Mouse (Mus musculus): Measurements from ENCODE around the gene Naa38.

DNA sequence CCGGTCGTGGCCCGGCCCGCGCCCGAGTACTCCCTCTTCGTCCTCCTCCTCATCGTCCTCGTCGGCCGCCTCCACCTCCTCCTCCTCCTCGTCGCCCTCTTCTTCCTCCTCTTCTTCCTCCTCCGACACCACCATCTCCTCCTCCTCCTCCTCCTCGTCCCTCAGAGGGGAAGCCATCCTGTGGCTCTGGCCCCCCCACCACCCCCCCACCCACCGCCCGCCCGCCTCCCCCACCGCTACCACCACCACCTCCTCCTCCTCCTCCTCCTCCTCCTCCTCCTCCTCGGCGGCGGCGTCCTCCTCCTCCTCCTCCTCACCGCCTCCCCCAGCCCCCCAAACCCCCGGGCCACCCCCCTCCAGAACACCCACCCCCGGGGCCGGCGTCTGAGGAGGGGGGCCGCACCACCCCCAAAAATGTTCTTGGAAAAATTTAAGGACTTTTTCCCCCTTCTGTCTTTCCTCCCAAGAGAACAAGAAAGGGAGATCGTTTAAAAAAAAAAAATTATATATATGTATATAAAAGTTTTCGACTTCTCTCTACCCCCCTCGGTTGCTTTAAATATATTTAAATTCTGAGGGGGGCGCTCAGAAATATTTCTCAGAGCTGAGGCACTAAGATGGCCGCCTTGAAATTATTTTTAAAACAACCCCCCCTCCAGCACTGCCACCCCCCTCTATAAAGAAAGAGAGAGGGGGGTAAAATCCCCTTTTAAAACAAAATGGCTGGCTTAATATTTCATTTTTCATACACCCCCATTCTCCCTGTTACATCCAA lies 25.9 kb upstream of the Naa38 start, which contains the start of gene Chd3:
- no peak for TF ChIP-seq CTCF (IDR thresholded peaks at IDR 0.05; ENCODE audit: control insufficient read depth, insufficient read depth, low read length)
- TF ChIP-seq POLR2A (IDR thresholded peaks at IDR 0.05; ENCODE audit: borderline replicate concordance, control insufficient read depth, low read depth, low read length) = no peak
